Mouse (Mus musculus) limb, embryonic 14.5 days (tissue): ENCODE measurements at regions not wholly inside any gene's neighbourhood (a gene's known extent, or its start where the extent isn't known, plus 50 kb on each side); places are given as distances from the start of the nearest gene placed in this dataset.

Experiments
- ATAC-seq: fragments of 200-750 bp; cut with Nextera tagmentation; 2 replicates; pipeline ENCODE4 v1.8.0; 2017; ENCODE audit warnings: low read depth, moderate number of reproducible peaks, moderate TSS enrichment; ENCODE audit not compliant: low FRiP score
- DNase-seq: peaks from one replicate; pipeline ENCODE4 v3.0.0-alpha.2; 2015; ENCODE audit warnings: low spot score
- H3K27ac ChIP-seq: fragments of 300-500 bp; sonication (generic); replicated peaks from 2 replicates; pipeline ENCODE4 v1.5.1; 2014; ENCODE audit warnings: low read depth, mild to moderate bottlenecking, low read length, moderate library complexity, mixed read lengths
- H3K27me3 ChIP-seq: fragments of 300-500 bp; sonication (generic); 2 replicates; pipeline ENCODE4 v1.6.1; 2014; ENCODE audit warnings: low read length, mixed read lengths; ENCODE audit not compliant: control insufficient read depth, insufficient read depth
- H3K36me3 ChIP-seq: fragments of 300-500 bp; sonication (generic); 2 replicates; pipeline ENCODE4 v1.6.1; 2014; ENCODE audit warnings: mild to moderate bottlenecking, low read length, moderate library complexity, mixed read lengths; ENCODE audit not compliant: control insufficient read depth, insufficient read depth
- H3K4me1 ChIP-seq: fragments of 300-500 bp; sonication (generic); 2 replicates; pipeline ENCODE4 v1.6.1; 2014; ENCODE audit warnings: antibody characterized with exemption, low read length, mixed read lengths; ENCODE audit not compliant: control insufficient read depth, insufficient read depth
- H3K4me2 ChIP-seq: fragments of 300-500 bp; sonication (generic); replicated peaks from 2 replicates; pipeline ENCODE4 v1.6.1; 2014; ENCODE audit warnings: low read depth, mild to moderate bottlenecking, low read length, moderate library complexity; ENCODE audit not compliant: severe bottlenecking
- H3K4me3 ChIP-seq: fragments of 300-500 bp; sonication (generic); replicated peaks from 2 replicates; pipeline ENCODE4 v1.5.1; 2014; ENCODE audit warnings: low read length
- H3K9ac ChIP-seq: fragments of 300-500 bp; sonication (generic); 2 replicates; pipeline ENCODE4 v1.6.1; 2014; ENCODE audit warnings: mild to moderate bottlenecking, low read depth, low read length, moderate library complexity; ENCODE audit not compliant: severe bottlenecking
- H3K9me3 ChIP-seq: fragments of 300-500 bp; sonication (generic); 2 replicates; pipeline ENCODE4 v1.6.1; 2016; ENCODE audit warnings: low read length; ENCODE audit not compliant: control insufficient read depth
- POLR2A ChIP-seq: fragments of 200-500 bp; IDR thresholded peaks from 2 replicates; pipeline ENCODE4 v1.8.0; 2012; ENCODE audit warnings: inconsistent platforms, mild to moderate bottlenecking, moderate library complexity, borderline replicate concordance; ENCODE audit not compliant: insufficient read depth, insufficient read length; ENCODE audit errors: extremely low read depth
- WGBS: fragments of 180-500 bp; shearing (Covaris S2); extraction: QIAGEN DNeasy Blood & Tissue Kit; methylation state at CpG from one replicate; pipeline ENCODE4 v1.1.7; 2014; 5-methylcytosine and 5-hydroxymethylcytosine counted together

DNA sequence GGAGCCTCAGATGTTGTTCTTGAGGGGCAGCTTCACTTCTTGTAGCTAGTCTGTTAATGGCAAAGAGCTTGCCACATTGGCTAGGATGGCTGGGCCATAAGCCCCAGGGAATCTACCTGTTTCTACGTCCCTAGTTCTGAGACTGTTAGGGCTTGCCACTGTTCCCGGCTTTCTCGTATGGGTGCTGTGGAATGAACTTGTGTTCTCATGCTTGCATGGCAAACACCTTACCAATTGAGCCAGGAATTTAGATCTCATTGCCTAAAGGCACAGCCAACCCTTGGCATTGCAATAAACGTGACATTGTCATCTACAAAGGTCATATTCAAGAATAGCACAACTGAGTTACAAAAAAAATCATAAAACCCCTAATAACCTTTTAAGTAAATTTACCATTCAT lies 489.8 kb downstream of the Ccdc171 start:
- DNase-seq (no peak), ATAC-seq (no peak)
- H3K4me3 ChIP-seq, result no peak overlapping the region
- H3K27me3 ChIP-seq, result no peaks in the 10 kb centered on the region
- H3K4me2 ChIP-seq, result no peak overlapping the region
- no peak overlapping the region for H3K9ac ChIP-seq
- 68% methylated on average over 4 of the region's 4 CpGs for WGBS
- TF ChIP-seq POLR2A, result no peak
- H3K27ac ChIP-seq, result no peak overlapping the region
- H3K4me1 ChIP-seq, result peaks cover 42% of the 10 kb centered on the region
- H3K36me3 ChIP-seq, result no peaks in the 10 kb centered on the region
- no peaks in the 10 kb centered on the region for H3K9me3 ChIP-seq

DNA sequence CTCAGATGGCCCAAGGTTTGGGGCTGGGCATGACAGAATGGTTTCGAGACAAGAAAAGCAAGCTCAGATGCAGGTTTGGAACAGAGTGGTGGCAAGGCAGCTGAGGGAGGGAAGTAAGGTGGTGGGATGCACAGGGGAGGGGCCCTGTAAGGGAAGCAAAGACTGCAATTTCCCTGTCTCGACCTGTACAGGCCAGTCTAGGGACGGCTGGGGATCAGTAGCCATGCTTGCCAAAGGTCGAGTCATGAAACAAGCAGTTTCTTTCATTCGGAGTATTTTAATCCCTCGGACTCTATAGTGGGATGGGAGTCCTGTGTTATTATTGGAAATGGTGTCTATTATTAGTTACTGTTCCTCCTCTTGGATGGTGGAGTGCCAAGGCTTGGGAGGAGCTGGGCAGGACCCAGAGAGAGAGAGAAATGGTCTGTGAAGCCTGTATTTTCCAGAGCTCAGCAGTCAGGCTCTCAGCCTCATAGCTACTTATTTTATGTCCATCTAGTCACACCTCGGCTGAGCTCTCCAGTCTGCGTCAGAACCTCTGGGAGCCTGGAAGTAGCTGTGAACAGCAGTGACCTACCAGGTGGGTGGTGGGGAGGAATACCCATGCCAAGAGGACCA lies 490.3 kb downstream of the Ccdc171 start:
- DNase-seq, result peak; percentile 52
- WGBS, result 51% methylated on average over 8 of the region's 8 CpGs
- Histone ChIP-seq H3K27ac (no peak overlapping the region), H3K4me1 (peaks cover 47% of the 10 kb centered on the region), H3K9ac (no peak overlapping the region), H3K4me3 (no peak overlapping the region), H3K4me2 (no peak overlapping the region), H3K9me3 (no peaks in the 10 kb centered on the region), H3K27me3 (no peaks in the 10 kb centered on the region), H3K36me3 (no peaks in the 10 kb centered on the region)
- ATAC-seq, result no peak; the same call in 1 of the 2 replicates
- TF ChIP-seq POLR2A, result no peak

DNA sequence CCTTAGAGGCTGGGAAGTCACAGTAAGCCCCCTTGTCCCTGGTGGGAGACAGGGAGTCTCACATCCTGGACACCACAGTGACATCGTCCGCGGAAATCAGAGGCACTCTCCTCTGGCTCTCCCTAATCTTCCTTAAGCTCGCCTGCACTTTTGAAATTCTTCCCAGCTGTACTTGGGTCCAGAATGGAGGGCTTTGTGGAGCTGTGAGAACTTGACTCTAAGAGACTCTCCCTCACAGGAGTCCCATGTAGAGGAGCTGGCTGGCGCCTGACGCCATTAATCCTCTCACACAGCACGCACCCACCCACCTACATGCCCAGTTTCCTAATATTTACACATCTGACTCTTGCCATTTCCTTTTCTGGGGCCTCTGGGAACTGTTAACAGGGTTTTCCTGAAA lies 492.8 kb downstream of the Ccdc171 start:
- no peaks in the 10 kb centered on the region for H3K9me3 ChIP-seq
- peaks cover 48% of the 10 kb centered on the region for H3K4me1 ChIP-seq
- no peaks in the 10 kb centered on the region for H3K27me3 ChIP-seq
- no peak overlapping the region for H3K9ac ChIP-seq
- H3K4me2 ChIP-seq, result no peak overlapping the region
- no peak for TF ChIP-seq POLR2A
- H3K36me3 ChIP-seq, result no peaks in the 10 kb centered on the region
- DNase-seq (peak; percentile 49), ATAC-seq (peak; percentile 60; the same call in 1 of the 2 replicates)
- no peak overlapping the region for H3K4me3 ChIP-seq
- H3K27ac ChIP-seq, result peak overlapping the region; percentile 76
- WGBS, result 53% methylated on average over 7 of the region's 7 CpGs

DNA sequence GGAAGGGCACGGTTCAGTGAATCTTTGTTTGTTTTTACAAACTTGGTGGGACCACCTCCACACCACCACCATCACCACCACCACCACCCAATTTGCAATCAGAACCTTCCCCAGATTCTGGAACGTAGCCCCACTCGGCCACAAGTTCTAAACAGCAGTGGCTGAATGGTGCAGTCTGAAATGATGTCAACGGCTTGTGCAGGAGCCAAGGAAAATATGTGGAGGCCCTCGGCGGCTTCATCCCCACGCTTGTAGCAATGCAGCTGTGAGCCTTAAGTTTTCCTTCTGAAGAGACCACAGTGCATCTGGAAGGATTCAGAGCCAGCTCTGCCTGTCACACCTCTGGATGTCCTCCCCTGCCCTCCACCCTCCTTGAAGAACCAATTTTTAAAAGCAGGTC lies 493.4 kb downstream of the Ccdc171 start:
- ATAC-seq (peak; percentile 66), DNase-seq (peak; percentile 75)
- no peaks in the 10 kb centered on the region for H3K27me3 ChIP-seq
- no peak overlapping the region for H3K4me2 ChIP-seq
- no peak overlapping the region for H3K9ac ChIP-seq
- no peak for TF ChIP-seq POLR2A
- H3K4me3 ChIP-seq, result no peak overlapping the region
- WGBS, result 31% methylated on average over 7 of the region's 7 CpGs
- peak overlapping the region; percentile 76 for H3K27ac ChIP-seq
- peaks cover 48% of the 10 kb centered on the region for H3K4me1 ChIP-seq
- no peaks in the 10 kb centered on the region for H3K36me3 ChIP-seq
- H3K9me3 ChIP-seq, result no peaks in the 10 kb centered on the region

DNA sequence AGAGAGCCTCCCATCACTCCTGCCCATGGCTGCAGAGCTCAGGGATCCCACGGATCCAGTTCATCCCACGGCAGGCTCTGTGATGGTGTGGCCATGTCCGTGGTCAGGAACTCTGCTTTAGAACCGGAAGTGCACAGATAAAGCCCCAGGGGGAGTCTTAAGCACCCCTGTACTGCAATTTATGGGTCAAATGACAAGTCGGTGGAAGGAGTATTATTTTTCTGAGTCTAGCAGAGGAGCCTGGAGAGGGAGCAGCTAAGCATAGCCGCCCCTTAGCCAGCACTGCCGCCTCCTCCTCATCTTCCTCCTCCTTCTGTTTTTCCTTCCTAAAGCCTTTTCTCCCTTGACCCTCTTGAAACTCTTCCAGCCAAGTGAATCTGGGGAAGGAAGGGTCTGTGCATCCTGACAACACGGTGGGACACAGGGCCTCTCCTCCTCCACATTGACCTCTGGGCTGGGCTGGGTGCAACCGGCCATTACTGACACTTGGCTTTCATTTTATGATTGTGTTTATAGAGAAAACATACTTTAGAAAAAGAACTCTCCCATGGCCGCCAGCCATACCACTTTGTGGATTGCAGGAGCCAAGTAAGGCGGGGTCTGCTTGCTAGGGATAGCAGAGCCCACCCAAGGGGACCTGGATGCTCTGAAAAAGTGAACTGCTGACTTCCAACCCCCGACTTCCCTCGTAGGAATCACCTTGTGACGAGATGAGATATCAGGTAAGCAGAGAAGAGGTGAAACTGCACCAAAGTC lies 494.3 kb downstream of the Ccdc171 start:
- Histone ChIP-seq H3K9me3 (no peaks in the 10 kb centered on the region), H3K27me3 (no peaks in the 10 kb centered on the region), H3K36me3 (no peaks in the 10 kb centered on the region), H3K9ac (no peak overlapping the region), H3K4me1 (peaks cover 48% of the 10 kb centered on the region), H3K27ac (peak overlapping the region; percentile 3; the same call in 1 of the 2 replicates), H3K4me2 (no peak overlapping the region), H3K4me3 (no peak overlapping the region)
- ATAC-seq (no peak), DNase-seq (peak; percentile 40)
- WGBS, result 61% methylated on average over 14 of the region's 14 CpGs
- no peak for TF ChIP-seq POLR2A

DNA sequence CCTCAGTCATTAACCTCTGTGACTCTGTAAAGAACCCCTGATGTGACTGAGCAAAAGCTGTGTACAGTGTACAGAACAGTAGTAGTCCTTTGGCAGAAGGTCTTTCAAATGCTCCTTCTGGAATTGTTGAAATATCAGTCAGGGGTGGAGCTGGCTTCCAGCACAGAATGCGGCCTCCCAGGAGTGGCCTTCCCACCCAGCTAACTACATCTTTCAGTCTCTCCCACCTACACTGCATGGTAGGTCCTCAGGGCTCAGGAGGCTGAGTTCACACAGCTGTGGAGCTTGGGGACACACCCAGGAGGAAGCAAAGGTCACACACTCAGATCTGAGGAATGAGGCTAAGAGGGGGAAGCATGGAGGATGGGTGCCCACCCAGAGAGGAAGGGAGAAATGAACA lies 495.3 kb downstream of the Ccdc171 start:
- Histone ChIP-seq H3K4me2 (no peak overlapping the region), H3K27me3 (no peaks in the 10 kb centered on the region), H3K9ac (no peak overlapping the region), H3K9me3 (no peaks in the 10 kb centered on the region), H3K27ac (no peak overlapping the region), H3K36me3 (no peaks in the 10 kb centered on the region), H3K4me1 (peaks cover 43% of the 10 kb centered on the region), H3K4me3 (no peak overlapping the region)
- DNase-seq (no peak), ATAC-seq (no peak)
- 63% methylated on average over 1 of the region's 1 CpGs for WGBS
- TF ChIP-seq POLR2A, result no peak
